Mouse (Mus musculus) c-Kit-positive CD71-positive TER-119-positive erythroid progenitor cells, embryonic 14.5 days (primary cell): ENCODE measurements around the gene Hps5.
A peak's percentile ranks its signal among the peaks of the same experiment; 100 is the strongest.
"Not testable (repeated sequence)": the region's sequence is repeated elsewhere in the genome, so short reads cannot be mapped to it uniquely, and the experiment has no call there.

Source experiments
- DNase-seq: peaks from one replicate; pipeline ENCODE4 v3.0.0-alpha.2; 2013; ENCODE audit warnings: low spot score

Hps5 gene

GRCm38 (mm10) chr7:46827046-46827802 lies 31.4 kb upstream of the Hps5 start:
- no peak for DNase-seq

GRCm38 (mm10) chr7:46820876-46821632 lies 25.2 kb upstream of the Hps5 start:
- DNase-seq = not testable (repeated sequence)

GRCm38 (mm10) chr7:46814012-46814411 lies 18.1 kb upstream of the Hps5 start:
- DNase-seq = no peak

DNA sequence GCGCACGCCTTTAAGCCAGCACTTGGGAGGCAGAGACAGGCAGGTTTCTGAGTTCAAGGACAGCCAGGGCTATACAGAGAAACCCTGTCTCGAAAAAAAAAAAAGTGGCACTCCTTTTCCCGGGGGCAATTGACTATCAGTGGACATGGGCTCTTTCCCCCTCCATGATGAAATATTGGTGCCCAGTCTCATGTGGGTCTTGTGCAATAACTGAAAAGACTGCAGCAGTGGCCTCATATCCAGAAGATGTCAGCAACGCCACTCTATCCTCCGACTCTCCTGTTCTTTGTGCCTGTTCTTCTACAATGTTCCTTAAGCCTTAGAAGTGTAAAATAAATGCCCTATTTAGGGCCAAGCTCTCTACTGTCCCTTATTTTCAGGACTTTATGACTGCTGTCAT lies 14.5 kb upstream of the Hps5 start:
- no peak for DNase-seq

DNA sequence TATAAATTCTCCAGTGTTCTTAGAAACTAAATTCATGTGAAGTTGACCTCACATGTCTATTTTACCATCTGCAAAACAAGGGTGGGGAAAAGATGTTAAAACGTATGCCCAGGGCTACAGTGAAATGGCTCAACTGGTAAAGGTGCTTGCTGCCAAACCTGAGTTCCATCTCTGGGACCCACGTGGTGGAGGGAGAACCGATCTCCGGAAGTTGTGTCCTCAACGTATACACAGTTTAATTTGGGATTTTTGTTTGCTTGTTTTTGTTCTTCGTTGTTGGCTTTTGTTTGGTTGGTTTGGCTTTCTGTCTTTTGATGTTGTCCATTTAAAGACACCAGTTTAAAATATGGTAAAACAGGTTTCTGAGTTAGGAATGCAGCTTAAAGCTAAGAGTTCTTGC lies 915 bp upstream of the Hps5 start:
- peak; percentile 18 for DNase-seq

- DNase-seq = peak; percentile 30
Observed at GRCm38 (mm10) chr7:46796206-46796679, 379 bp upstream of the Hps5 start.

DNA sequence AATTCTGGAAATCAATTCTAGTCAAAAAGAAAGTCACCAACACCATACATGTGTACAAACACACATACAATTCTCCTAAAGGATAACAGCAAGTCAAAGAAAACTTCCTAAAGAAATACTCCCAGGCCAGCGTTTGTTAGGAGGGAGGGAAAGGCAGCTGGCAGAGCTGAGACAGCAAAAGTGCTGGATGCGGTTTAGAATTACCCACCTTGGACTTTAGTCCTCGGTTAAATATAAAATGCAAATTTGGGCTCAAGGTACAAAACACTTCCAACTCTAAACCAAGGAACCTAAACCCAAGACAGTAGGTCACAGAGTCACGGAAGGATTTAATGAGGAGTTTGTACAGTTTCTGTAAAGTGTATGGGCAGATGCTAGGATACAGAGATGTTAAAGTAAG lies 2.0 kb downstream of the Hps5 start:
- no peak for DNase-seq

DNA sequence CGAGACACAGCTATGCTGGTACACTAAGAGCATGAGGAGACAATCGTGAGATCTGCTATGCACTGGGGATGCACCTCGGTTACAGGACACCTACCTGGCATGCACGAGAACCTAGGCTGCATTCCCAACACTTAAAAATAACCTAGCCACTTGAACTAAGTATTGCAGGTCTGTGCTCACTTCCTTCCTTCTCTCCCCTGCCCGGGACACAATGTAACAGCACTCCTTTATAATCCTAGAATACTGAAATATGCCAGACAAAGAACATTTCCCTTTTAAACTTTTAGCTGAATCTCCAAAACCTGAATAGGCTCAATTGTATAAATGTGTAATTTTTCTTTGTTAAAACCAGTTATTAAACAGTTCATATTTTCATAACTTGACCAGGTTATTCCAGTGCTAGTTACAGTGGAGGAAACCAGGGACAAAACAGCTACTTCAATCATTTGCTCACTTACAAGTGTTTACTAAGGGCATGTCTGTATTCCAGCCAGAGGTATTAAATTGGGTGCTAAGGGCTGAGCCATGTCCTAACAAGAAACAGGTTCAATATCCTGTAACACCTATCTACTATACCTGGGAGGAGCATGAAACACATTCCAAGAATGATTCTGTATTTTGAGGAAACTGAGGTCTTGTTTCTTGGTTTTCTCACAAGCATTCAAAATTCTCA lies 6.6 kb downstream of the Hps5 start:
- DNase-seq = no peak

DNA sequence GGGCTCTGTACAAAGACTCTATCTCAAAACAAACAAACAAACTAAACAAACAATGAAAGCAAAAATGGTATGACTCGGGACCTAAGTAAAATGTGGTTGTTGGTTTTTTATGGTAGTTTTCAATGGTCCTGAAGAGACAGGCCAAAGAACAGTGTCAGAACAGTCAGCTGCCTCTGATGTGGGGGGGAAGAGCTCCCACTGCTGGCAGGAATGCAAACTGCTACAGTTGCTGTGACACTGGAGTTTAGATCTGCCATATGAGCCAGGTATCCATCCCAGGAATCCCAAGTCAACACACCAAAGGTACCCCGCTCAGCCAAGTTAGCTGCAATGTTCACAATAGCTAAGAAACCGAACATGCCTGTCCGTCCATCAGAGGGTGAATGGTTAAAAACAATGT lies 25.2 kb downstream of the Hps5 start:
- DNase-seq = peak; percentile 45

DNA sequence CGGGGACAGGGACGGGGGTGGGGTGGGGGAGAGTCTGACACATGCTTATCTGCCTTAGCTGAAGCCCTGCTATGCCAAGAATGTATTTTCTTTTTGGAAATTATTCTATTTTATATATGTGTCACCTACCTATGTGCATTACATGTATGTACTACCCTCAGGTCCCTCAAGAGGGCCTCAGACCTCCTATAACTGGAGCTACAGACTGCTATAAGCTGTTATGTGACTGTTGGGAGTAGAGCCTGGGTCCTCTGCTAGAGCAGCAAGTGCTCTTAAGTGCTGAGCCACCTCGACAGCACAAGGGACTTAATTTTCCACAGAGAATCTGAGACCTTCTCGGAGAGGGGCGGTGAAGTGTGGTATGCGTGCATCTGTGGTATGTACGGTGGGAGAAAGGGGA lies 27.4 kb downstream of the Hps5 start:
- no peak for DNase-seq

DNA sequence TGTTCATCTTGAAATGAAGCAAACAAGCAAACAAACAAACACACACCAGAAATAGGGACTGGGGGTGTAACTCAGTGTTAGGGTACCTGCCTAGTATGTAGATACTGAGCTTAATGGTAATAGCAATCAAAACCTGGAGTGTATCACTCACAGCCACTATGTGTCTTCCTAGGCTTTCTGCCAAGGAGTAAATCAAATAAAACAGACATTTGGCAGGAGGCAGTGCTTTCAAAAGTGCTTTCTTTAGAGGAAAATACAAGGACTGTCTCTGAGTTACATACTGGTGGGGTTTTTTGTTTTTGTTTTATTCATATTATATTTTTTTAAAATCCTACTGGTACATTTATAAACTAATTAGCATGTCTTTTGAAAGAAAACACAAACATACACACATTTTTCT lies 28.5 kb downstream of the Hps5 start:
- DNase-seq = no peak

DNA sequence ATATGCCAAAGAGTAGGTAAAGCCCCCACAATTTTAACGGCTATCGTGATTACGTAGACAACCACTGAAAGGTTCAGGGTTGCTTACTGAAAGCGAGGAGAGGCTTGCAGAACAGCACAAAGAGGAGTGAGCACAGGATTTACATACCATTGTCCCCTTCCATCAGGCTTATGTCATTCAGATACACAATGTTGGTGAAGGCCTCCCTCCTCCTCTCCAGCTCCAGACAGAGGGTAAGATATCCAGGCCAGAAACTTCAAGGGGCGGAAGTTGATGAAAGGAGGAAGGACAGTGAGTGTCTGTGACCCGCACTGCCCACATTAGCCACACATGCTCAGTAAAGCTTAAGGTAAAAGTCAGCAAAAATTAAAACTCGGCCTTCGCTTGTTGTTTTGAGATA lies 31.2 kb downstream of the Hps5 start:
- no peak for DNase-seq

GRCm38 (mm10) chr7:46762601-46763000 lies 33.3 kb downstream of the Hps5 start:
- DNase-seq = no peak

DNA sequence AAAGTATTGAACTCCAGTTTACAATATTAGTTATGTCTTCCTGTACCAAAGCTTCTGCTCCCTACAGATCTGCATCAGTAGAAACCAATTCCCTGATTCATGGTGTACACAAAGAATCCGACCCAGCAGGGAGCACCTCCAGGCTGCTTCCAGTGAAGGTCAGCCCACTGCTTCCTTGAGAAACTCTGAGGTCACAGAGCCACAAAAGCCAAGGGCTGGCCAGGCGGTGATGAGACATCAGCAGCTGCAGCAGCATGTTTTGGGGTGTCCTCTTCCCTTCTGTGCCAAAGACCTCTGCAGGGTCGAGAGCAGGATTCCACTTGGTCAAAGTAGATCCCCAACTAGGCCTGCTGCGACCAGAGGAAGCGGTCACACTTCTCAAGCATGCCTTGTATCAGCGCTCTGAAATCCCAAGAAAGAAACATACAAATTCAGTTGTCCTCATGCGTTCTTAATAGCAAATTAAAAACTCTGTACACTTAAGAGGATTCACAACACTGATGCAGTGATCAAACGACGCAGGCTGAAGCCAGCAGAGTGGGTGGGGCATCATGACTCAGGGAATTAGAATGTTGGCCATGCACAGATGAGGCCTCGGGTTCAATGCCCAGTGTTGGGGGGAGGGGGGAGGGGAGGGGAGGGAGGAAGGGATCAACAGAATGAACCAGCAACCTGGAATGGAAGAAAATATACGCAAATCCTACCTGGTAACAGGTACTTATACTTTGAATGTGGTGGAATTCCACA lies 34.6 kb downstream of the Hps5 start:
- DNase-seq = peak; percentile 10

DNA sequence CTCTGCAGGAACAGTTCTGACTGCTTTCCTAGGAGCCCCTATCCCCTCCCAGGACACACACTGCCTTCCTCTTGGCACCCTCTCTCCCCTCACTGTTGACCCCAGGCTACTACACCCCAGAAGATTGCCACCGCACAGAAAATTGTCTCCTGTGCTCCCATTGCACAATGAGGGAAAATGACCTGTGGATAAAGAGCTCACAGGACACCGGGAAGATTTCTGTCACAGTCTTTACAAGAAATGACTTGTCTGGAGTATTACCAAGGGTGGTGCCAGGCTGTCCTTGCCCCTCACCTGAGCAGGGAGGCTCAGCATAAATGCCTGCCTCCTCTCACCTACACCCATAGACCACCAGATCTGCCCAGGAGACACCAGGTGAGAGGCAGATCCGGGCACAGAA lies 44.4 kb downstream of the Hps5 start, which contains the start of gene Saa2:
Gene Saa2 (plus strand): TSS at position 301 of the 400 bp plus-strand sequence.
- no peak for DNase-seq

GRCm38 (mm10) chr7:46748459-46748858 lies 47.4 kb downstream of the Hps5 start:
- DNase-seq = no peak

DNA sequence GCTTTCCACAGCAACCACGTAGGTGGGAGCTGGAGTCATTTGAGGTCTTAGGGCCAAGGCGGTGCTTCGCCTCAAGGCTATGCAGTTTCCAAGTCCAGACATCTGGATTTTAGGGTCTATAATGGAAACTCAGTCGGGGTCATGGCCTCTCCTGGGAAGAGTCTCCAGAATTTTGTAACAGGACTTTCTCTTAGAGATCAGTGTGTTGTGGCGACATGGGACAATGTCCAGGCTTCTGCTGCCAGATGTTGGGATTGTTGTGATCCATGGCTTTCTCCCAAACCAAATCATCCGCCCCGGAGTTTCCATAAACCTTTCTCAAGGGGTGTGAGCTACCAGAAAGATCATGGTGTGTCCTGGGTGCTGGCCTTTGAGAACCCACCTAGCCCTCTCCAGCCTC lies 49.5 kb downstream of the Hps5 start:
- no peak for DNase-seq

GRCm38 (mm10) chr7:46745816-46746215 lies 50.0 kb downstream of the Hps5 start:
- no peak for DNase-seq

DNA sequence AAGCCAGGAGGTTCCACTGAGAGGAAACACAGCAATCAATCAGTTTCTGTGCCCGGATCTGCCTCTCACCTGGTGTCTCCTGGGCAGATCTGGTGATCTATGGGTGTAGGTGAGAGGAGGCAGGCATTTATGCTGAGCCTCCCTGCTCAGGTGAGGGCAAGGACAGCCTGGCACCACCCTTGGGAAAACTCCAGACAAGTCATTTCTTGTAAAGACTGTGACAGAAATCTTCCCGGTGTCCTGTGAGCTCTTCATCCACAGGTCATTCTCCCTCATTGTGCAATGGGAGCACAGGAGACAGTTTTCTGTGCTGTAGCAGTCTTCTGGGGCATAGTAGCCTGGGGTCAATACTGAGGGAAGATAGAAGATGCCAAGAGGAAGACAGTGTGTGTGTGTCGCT lies 53.0 kb downstream of the Hps5 start, which contains the start of gene Saa1:
Gene Saa1 (minus strand): TSS at position 101 of the 400 bp plus-strand sequence.
- DNase-seq = not testable (repeated sequence)

DNA sequence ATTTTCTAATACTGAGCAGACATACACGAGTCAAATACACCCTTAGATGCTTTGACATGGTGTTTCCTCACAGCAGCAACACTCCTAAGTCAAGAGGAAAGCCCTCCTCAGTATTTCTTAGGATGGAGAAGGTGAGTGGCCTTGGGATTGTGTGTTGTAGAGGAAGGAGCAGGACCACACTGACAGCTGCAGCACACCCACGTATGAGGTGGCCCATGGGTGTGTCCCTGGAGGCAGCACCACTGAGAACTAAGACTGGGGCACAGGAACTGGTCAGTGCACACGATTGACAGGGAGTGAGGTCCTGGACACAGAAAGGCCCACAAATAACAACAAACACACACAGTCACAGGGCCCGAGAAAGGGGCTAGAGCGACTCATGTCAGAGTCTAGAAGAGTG lies 55.8 kb downstream of the Hps5 start:
- not testable (repeated sequence) for DNase-seq

GRCm38 (mm10) chr7:46738561-46739460 lies 57.1 kb downstream of the Hps5 start:
- DNase-seq = no peak
